Mouse (Mus musculus): ENCODE results near the gene Slc22a6. TPM values are rescaled to one million over a fixed set of nuclear protein-coding genes. Genes with fewer than 3 reads are reported as not detected.

The Slc22a6 gene
- total RNA-seq, 2 experiments from 2014 or later: not detected

DNA sequence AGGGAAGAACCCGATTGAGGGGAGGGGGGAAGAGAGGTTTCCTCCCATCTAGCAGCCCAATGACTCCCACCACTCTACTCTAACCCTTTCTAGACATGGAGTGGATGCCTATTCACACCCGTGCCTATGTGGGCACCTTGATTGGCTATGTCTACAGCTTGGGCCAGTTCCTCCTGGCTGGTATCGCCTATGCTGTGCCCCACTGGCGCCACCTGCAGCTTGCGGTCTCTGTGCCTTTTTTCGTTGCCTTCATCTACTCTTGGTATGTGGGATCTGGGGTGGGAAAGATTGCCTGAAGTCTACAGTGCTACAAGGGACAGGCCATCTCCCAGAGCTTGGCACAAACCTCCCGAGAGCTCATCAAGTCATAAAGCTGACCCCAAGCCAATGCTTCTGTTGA, 3.3 kb downstream of the Slc22a6 start:
- H3K4me3 ChIP-seq: no peak overlapping the region
- no peak overlapping the region for H3K27ac ChIP-seq
- DNase-seq: no peak
- no peak for TF ChIP-seq CTCF (IDR thresholded peaks at IDR 0.05)
- intact Hi-C loops (cut with DNase I): no loop called here

DNA sequence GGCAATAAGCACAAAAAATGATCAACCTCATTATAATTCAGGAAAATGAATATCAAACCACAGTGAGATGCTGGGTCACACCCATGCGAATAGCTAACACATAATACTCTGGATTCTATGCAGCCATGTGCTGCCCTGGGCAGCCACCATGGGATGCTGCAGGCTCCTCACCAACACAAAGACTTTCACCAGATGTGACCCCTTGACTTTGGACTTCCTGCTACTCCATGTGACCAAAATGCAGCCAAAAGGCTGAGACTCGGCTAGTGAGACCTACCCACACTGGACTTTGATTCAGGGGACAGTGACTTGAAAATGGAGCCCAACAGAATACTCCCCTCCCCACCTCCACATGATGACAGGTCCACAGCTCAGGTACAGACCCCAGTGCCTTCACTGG, 12.4 kb downstream of the Slc22a6 start:
- TF ChIP-seq CTCF (IDR thresholded peaks at IDR 0.05): no peak
- no peak for DNase-seq
- no peak overlapping the region for H3K4me3 ChIP-seq
- H3K27ac ChIP-seq: no peak overlapping the region
- intact Hi-C loops (cut with DNase I): no loop called here

- intact Hi-C loops (cut with DNase I): no loop called here
- no peak for DNase-seq
- no peak for TF ChIP-seq CTCF (IDR thresholded peaks at IDR 0.05)
- no peak overlapping the region for H3K4me3 ChIP-seq
- no peak overlapping the region for H3K27ac ChIP-seq
These were observed 13.0 kb downstream of the Slc22a6 start for GRCm38 (mm10) chr19:8630826-8631225.

GRCm38 (mm10) chr19:8632029-8632428, 14.2 kb downstream of the Slc22a6 start:
- Histone ChIP-seq H3K27ac (no peak overlapping the region), H3K4me3 (no peak overlapping the region)
- TF ChIP-seq CTCF (IDR thresholded peaks at IDR 0.05): no peak
- intact Hi-C loops (cut with DNase I): no loop called here
- DNase-seq: no peak

DNA sequence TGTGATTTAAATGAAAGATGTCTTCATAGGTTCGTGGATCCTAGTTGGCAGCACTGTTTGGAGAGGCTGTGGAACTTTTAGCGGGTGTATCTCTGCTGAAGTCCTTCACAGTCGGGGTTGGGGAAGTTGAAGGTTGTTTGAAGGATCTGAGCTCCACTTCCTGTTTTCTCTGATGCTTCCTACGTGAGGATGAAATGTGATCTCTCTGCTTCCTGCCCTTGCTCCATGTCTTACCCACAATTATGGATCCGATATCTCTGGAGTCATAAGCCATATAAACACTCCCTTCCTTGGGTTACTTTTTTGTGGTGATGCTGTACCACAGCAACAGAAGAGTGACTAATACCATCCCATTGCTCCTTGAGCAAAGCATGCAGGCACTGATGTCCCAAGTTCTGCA, 24.2 kb downstream of the Slc22a6 start:
- no peak overlapping the region for H3K4me3 ChIP-seq
- H3K27ac ChIP-seq: no peak overlapping the region
- no peak for DNase-seq
- no peak for TF ChIP-seq CTCF (IDR thresholded peaks at IDR 0.05)
- intact Hi-C loops (cut with DNase I): no loop called here

- no peak for TF ChIP-seq CTCF (IDR thresholded peaks at IDR 0.05)
- intact Hi-C loops (cut with DNase I): no loop called here
- no peak for DNase-seq
- no peak overlapping the region for H3K4me3 ChIP-seq
- no peak overlapping the region for H3K27ac ChIP-seq
These were observed 28.6 kb downstream of the Slc22a6 start for GRCm38 (mm10) chr19:8646393-8646792.

- no peak for TF ChIP-seq CTCF (IDR thresholded peaks at IDR 0.05)
- Histone ChIP-seq H3K4me3 (no peak overlapping the region), H3K27ac (peak overlapping the region; percentile 12; the same call in 1 of the 2 replicates)
- intact Hi-C loops (cut with DNase I): no loop called here
- DNase-seq: no peak
These were observed 38.0 kb downstream of the Slc22a6 start for GRCm38 (mm10) chr19:8655833-8656232.

- intact Hi-C loops (cut with DNase I): no loop called here
- H3K27ac ChIP-seq: peak overlapping the region; percentile 12; the same call in 1 of the 2 replicates
These were observed 38.5 kb downstream of the Slc22a6 start for GRCm38 (mm10) chr19:8656341-8656740.

GRCm38 (mm10) chr19:8661821-8662307, 44.0 kb downstream of the Slc22a6 start:
- no peak for TF ChIP-seq CTCF (IDR thresholded peaks at IDR 0.05)
- intact Hi-C loops (cut with DNase I): no loop called here

More at GRCm38 (mm10) chr19:8656341-8656740, 38.5 kb downstream of the Slc22a6 start:
- no peak for TF ChIP-seq CTCF (IDR thresholded peaks at IDR 0.05)
- DNase-seq: no peak
- no peak overlapping the region for H3K4me3 ChIP-seq

DNA sequence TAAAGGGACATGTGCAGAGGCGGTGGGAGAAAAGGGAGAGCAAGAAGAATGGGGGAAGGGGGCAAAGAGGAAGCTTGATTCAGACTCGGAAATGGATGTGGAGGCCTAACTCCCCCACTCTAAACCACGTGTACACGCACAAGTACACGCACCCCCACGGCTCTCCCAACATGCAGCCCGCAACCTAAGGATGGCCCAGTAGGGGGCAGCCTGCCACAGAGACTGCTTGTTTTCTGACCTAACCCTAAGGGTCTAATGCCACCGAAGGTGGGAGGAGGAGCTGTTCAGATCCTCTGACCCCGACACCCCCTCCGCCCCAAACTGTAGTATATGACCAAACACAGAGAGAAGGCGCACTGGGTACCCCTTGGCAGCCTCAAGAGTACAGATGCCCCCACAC, 44.5 kb downstream of the Slc22a6 start:
- Histone ChIP-seq H3K27ac (no peak overlapping the region), H3K4me3 (peak overlapping the region; percentile 63)
- DNase-seq: peak; percentile 30
- TF ChIP-seq CTCF (IDR thresholded peaks at IDR 0.05): peak; percentile 65
- intact Hi-C loops (cut with DNase I): no loop called here

More at GRCm38 (mm10) chr19:8661821-8662307, 44.0 kb downstream of the Slc22a6 start:
- DNase-seq: no peak
- Histone ChIP-seq H3K27ac (no peak overlapping the region), H3K4me3 (peak overlapping the region; percentile 63)

- no peak within 1 kb of the TSS; the same call in 1 of the 2 replicates for H3K4me3 ChIP-seq
These were observed 45.6 kb downstream of the Slc22a6 start, which contains the start of gene Chrm1 for GRCm38 (mm10) chr19:8663360-8663839. TSS of gene Chrm1 (plus strand) at chr19:8663789.

GRCm38 (mm10) chr19:8663911-8664421, 46.1 kb downstream of the Slc22a6 start:
- no peak for TF ChIP-seq CTCF (IDR thresholded peaks at IDR 0.05)
- intact Hi-C loops (cut with DNase I): no loop called here
- Histone ChIP-seq H3K27ac (no peak overlapping the region), H3K4me3 (no peak overlapping the region)
- no peak for DNase-seq

More at GRCm38 (mm10) chr19:8663360-8663839, 45.6 kb downstream of the Slc22a6 start, which contains the start of gene Chrm1:
- H3K27ac ChIP-seq: no peak within 1 kb of the TSS
- TF ChIP-seq CTCF (IDR thresholded peaks at IDR 0.05): no peak
- DNase-seq: no peak
- intact Hi-C loops (cut with DNase I): no loop called here

DNA sequence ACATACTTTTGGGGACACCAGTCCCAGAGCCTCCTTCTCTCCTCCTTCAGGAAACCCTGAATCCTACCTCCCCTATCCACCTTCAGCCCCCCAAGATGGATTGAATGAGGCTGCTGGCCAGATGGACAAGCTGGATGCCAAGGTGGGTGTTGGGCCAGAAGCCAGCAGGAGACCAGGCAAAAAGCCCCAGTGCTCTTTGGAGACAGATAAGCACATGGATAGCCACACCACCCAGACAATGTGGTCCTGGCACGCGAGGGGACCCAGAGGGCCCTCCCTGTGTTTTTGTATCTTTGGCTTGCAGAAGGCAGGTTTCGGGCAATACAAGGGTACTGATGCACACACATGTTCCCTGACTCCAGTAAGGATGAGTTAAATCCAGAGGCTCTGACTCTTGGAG, 47.0 kb downstream of the Slc22a6 start:
- intact Hi-C loops (cut with DNase I): no loop called here
- H3K4me3 ChIP-seq: no peak overlapping the region
- no peak for DNase-seq
- no peak for TF ChIP-seq CTCF (IDR thresholded peaks at IDR 0.05)
- H3K27ac ChIP-seq: no peak overlapping the region

- DNase-seq: no peak
- intact Hi-C loops (cut with DNase I): no loop called here
- no peak for TF ChIP-seq CTCF (IDR thresholded peaks at IDR 0.05)
- H3K27ac ChIP-seq: no peak overlapping the region
- no peak overlapping the region for H3K4me3 ChIP-seq
These were observed 47.9 kb downstream of the Slc22a6 start for GRCm38 (mm10) chr19:8665746-8666145.

All from gastrocnemius, adult 2 months (tissue).